Mouse (Mus musculus): ENCODE data around the gene Oma1.

- TF ChIP-seq CTCF (IDR thresholded peaks at IDR 0.05; ENCODE audit: low read depth), result no peak
- TF ChIP-seq EP300 (IDR thresholded peaks at IDR 0.05; ENCODE audit: low read depth), result no peak
Observed at GRCm38 (mm10) chr4:103395066-103395465, 81.5 kb downstream of the Oma1 start.

Measured in heart, postnatal 0 days (tissue).